Mouse (Mus musculus) stomach, embryonic 14.5 days (tissue): ENCODE measurements at regions not wholly inside any gene's neighbourhood (a gene's known extent, or its start where the extent isn't known, plus 50 kb on each side); places are given as distances from the start of the nearest gene placed in this dataset.

Experiments
- ATAC-seq: fragments of 200-750 bp; cut with Nextera tagmentation; 2 replicates; pipeline ENCODE4 v1.8.0; 2017; ENCODE audit warnings: low read depth, moderate TSS enrichment; ENCODE audit not compliant: insufficient number of reproducible peaks, insufficient read depth, low FRiP score
- H3K27ac ChIP-seq: fragments of 300-500 bp; sonication (generic); 2 replicates; pipeline ENCODE4 v1.5.1; 2014; ENCODE audit warnings: mild to moderate bottlenecking, low read length, moderate library complexity, mixed read lengths
- H3K27me3 ChIP-seq: fragments of 300-500 bp; sonication (generic); 2 replicates; pipeline ENCODE4 v1.6.1; 2014; ENCODE audit warnings: low read length, control low read depth, mixed read lengths; ENCODE audit not compliant: control insufficient read depth, insufficient read depth
- H3K36me3 ChIP-seq: fragments of 300-500 bp; sonication (generic); 2 replicates; pipeline ENCODE4 v1.6.1; 2014; ENCODE audit warnings: mild to moderate bottlenecking, control low read depth, low read length, moderate library complexity, mixed read lengths; ENCODE audit not compliant: control insufficient read depth, insufficient read depth
- H3K4me1 ChIP-seq: fragments of 300-500 bp; sonication (generic); 2 replicates; pipeline ENCODE4 v1.6.1; 2014; ENCODE audit warnings: low read length, control low read depth, mixed read lengths; ENCODE audit not compliant: control insufficient read depth, insufficient read depth
- H3K4me2 ChIP-seq: fragments of 300-500 bp; sonication (generic); replicated peaks from 2 replicates; pipeline ENCODE4 v1.6.1; 2014; ENCODE audit warnings: low read depth, low read length, control low read depth
- H3K4me3 ChIP-seq: fragments of 300-500 bp; sonication (generic); 2 replicates; pipeline ENCODE4 v1.5.1; 2014; ENCODE audit warnings: low read depth, low read length, control low read depth
- H3K9ac ChIP-seq: fragments of 300-500 bp; sonication (generic); replicated peaks from 2 replicates; pipeline ENCODE4 v1.6.1; 2014; ENCODE audit warnings: low read depth, mild to moderate bottlenecking, control low read depth, low read length, moderate library complexity, mixed read lengths
- H3K9me3 ChIP-seq: fragments of 300-500 bp; sonication (generic); 2 replicates; pipeline ENCODE4 v1.6.1; 2016; ENCODE audit warnings: low read depth, low read length, control low read depth; ENCODE audit not compliant: control insufficient read depth
- WGBS: fragments of 180-500 bp; shearing (Covaris S2); extraction: QIAGEN DNeasy Blood & Tissue Kit; methylation state at CpG from one replicate; pipeline ENCODE4 v1.1.7; 2014; 5-methylcytosine and 5-hydroxymethylcytosine counted together

GRCm38 (mm10) chr13:90727816-90728215 lies 177.3 kb downstream of the Atp6ap1l start:
- no peak overlapping the region for H3K4me2 ChIP-seq
- H3K9ac ChIP-seq: no peak overlapping the region
- ATAC-seq: no peak
- H3K27me3 ChIP-seq: no peaks in the 10 kb centered on the region
- 48% methylated on average over 4 of the region's 4 CpGs for whole genome bisulfite sequencing
- H3K4me1 ChIP-seq: no peaks in the 10 kb centered on the region
- H3K36me3 ChIP-seq: no peaks in the 10 kb centered on the region
- H3K4me3 ChIP-seq: no peak overlapping the region
- H3K27ac ChIP-seq: no peak overlapping the region
- H3K9me3 ChIP-seq: no peaks in the 10 kb centered on the region

- Histone ChIP-seq H3K9ac (no peak overlapping the region), H3K4me1 (no peaks in the 10 kb centered on the region), H3K9me3 (no peaks in the 10 kb centered on the region), H3K4me2 (no peak overlapping the region), H3K27me3 (no peaks in the 10 kb centered on the region), H3K36me3 (no peaks in the 10 kb centered on the region), H3K27ac (no peak overlapping the region), H3K4me3 (no peak overlapping the region)
- no peak for ATAC-seq
- 85% methylated on average over 10 of the region's 10 CpGs for WGBS
Observed at GRCm38 (mm10) chr13:90725053-90725827, 179.9 kb downstream of the Atp6ap1l start.

- no peak for ATAC-seq
Observed at GRCm38 (mm10) chr13:90724598-90724997, 180.6 kb downstream of the Atp6ap1l start.

GRCm38 (mm10) chr13:90723533-90723898 lies 181.6 kb downstream of the Atp6ap1l start:
- Histone ChIP-seq H3K9ac (no peak overlapping the region), H3K36me3 (no peaks in the 10 kb centered on the region), H3K4me2 (no peak overlapping the region), H3K27ac (no peak overlapping the region), H3K4me3 (no peak overlapping the region), H3K4me1 (no peaks in the 10 kb centered on the region), H3K9me3 (no peaks in the 10 kb centered on the region), H3K27me3 (no peaks in the 10 kb centered on the region)
- ATAC-seq: no peak
- 43% methylated on average over 3 of the region's 3 CpGs for WGBS

More at GRCm38 (mm10) chr13:90724598-90724997, 180.6 kb downstream of the Atp6ap1l start:
- Histone ChIP-seq H3K27ac (no peak overlapping the region), H3K4me2 (no peak overlapping the region), H3K4me3 (no peak overlapping the region), H3K9ac (no peak overlapping the region), H3K4me1 (no peaks in the 10 kb centered on the region), H3K27me3 (no peaks in the 10 kb centered on the region), H3K36me3 (no peaks in the 10 kb centered on the region), H3K9me3 (no peaks in the 10 kb centered on the region)
- WGBS: 95% methylated on average over 3 of the region's 3 CpGs

- Histone ChIP-seq H3K27ac (no peak overlapping the region), H3K36me3 (no peaks in the 10 kb centered on the region), H3K27me3 (no peaks in the 10 kb centered on the region), H3K4me3 (no peak overlapping the region), H3K9me3 (no peaks in the 10 kb centered on the region), H3K9ac (no peak overlapping the region), H3K4me1 (no peaks in the 10 kb centered on the region), H3K4me2 (no peak overlapping the region)
- WGBS: 67% methylated on average over 8 of the region's 8 CpGs
- ATAC-seq: no peak
Observed at GRCm38 (mm10) chr13:90722599-90723532, 182.3 kb downstream of the Atp6ap1l start.

- Histone ChIP-seq H3K4me3 (no peak overlapping the region), H3K27me3 (no peaks in the 10 kb centered on the region), H3K27ac (no peak overlapping the region), H3K4me2 (no peak overlapping the region), H3K9me3 (no peaks in the 10 kb centered on the region), H3K36me3 (no peaks in the 10 kb centered on the region), H3K9ac (no peak overlapping the region), H3K4me1 (no peaks in the 10 kb centered on the region)
- no peak for ATAC-seq
- WGBS: 69% methylated on average over 2 of the region's 2 CpGs
Observed at GRCm38 (mm10) chr13:90684324-90684723, 220.8 kb downstream of the Atp6ap1l start.

GRCm38 (mm10) chr13:90679162-90680010 lies 225.8 kb downstream of the Atp6ap1l start:
- no peak for ATAC-seq
- WGBS: 39% methylated on average over 8 of the region's 8 CpGs

GRCm38 (mm10) chr13:90673823-90674222 lies 231.3 kb downstream of the Atp6ap1l start:
- WGBS: 57% methylated on average over 3 of the region's 3 CpGs

More at GRCm38 (mm10) chr13:90679162-90680010, 225.8 kb downstream of the Atp6ap1l start:
- H3K4me1 ChIP-seq: no peaks in the 10 kb centered on the region
- no peak overlapping the region for H3K9ac ChIP-seq
- H3K4me3 ChIP-seq: no peak overlapping the region
- H3K36me3 ChIP-seq: no peaks in the 10 kb centered on the region
- no peak overlapping the region for H3K27ac ChIP-seq
- no peaks in the 10 kb centered on the region for H3K27me3 ChIP-seq
- H3K4me2 ChIP-seq: no peak overlapping the region
- H3K9me3 ChIP-seq: no peaks in the 10 kb centered on the region

More at GRCm38 (mm10) chr13:90673823-90674222, 231.3 kb downstream of the Atp6ap1l start:
- Histone ChIP-seq H3K9me3 (no peaks in the 10 kb centered on the region), H3K9ac (no peak overlapping the region), H3K36me3 (no peaks in the 10 kb centered on the region), H3K4me3 (no peak overlapping the region), H3K4me1 (no peaks in the 10 kb centered on the region), H3K4me2 (no peak overlapping the region), H3K27ac (no peak overlapping the region), H3K27me3 (no peaks in the 10 kb centered on the region)
- ATAC-seq: no peak
